Mouse (Mus musculus) liver, adult 2 months (tissue): Measurements from ENCODE around the gene Nop9.

Experiments
- CTCF ChIP-seq: fragments of 200-500 bp; IDR thresholded peaks from 2 replicates; pipeline ENCODE4 v1.5.1; 2011; ENCODE audit warnings: low read depth, low read length, control low read depth
- POLR2A ChIP-seq: fragments of 200-500 bp; IDR thresholded peaks from 2 replicates; pipeline ENCODE4 v1.6.1; 2011; ENCODE audit warnings: low read length, control low read depth; ENCODE audit not compliant: insufficient read depth; ENCODE audit errors: extremely low read depth

- TF ChIP-seq POLR2A (no peak), CTCF (no peak)
These were observed 35.2 kb downstream of the Nop9 start for GRCm38 (mm10) chr14:55780736-55781135.
